Mouse (Mus musculus): Measurements from ENCODE around the gene Tuba3b. TPM values are rescaled to one million over a fixed set of nuclear protein-coding genes. Genes with fewer than 3 reads are reported as not detected.

Gene Tuba3b
- polyA plus RNA-seq, 1 experiment from 2014 or later, result not detected

- DNase-seq (no peak), ATAC-seq (no peak)
- H3K4me1 ChIP-seq (ENCODE audit: insufficient read depth), result peaks cover 2% of the 10 kb centered on the region; the same call in 1 of the 2 replicates
- H3K4me3 ChIP-seq (ENCODE audit: low read depth, low read length), result no peak within 1 kb of the TSS
- H3K9me3 ChIP-seq (ENCODE audit: low read length), result no peaks in the 10 kb centered on the region
- H3K36me3 ChIP-seq (replicated peaks; ENCODE audit: insufficient read depth, low read length), result no peaks in the 10 kb centered on the region
- no peak within 1 kb of the TSS for H3K27ac ChIP-seq (ENCODE audit: low read depth)
- H3K27me3 ChIP-seq (ENCODE audit: insufficient read depth, low read length), result no peaks in the 10 kb centered on the region
- 72% methylated on average over 7 of the region's 7 CpGs for WGBS (ENCODE audit: insufficient replicate concordance)
- H3K9ac ChIP-seq (replicated peaks), result no peak within 1 kb of the TSS
- TF ChIP-seq EP300 (IDR thresholded peaks at IDR 0.05; ENCODE audit: low read depth) (no peak), CTCF (IDR thresholded peaks at IDR 0.05; ENCODE audit: low read depth) (no peak)
- no peak within 1 kb of the TSS for H3K4me2 ChIP-seq (ENCODE audit: low read depth, low read length)
Observed at GRCm38 (mm10) chr6:145614219-145614618, 1.3 kb upstream of the Tuba3b start, which contains the start of gene Lmntd1. Lmntd1 (minus strand) TSS chr6:145614319.

- peak; percentile 51; the same call in 1 of the 2 replicates for ATAC-seq
- no peak for DNase-seq
- H3K9ac ChIP-seq (replicated peaks), result no peak overlapping the region; the same call in 1 of the 2 replicates
- no peaks in the 10 kb centered on the region for H3K36me3 ChIP-seq (replicated peaks; ENCODE audit: insufficient read depth, low read length)
- H3K9me3 ChIP-seq (ENCODE audit: low read length), result no peaks in the 10 kb centered on the region
- no peaks in the 10 kb centered on the region for H3K27me3 ChIP-seq (ENCODE audit: insufficient read depth, low read length)
- peak overlapping the region; percentile 54 for H3K4me2 ChIP-seq (ENCODE audit: low read depth, low read length)
- no peak for TF ChIP-seq EP300 (IDR thresholded peaks at IDR 0.05; ENCODE audit: low read depth)
- no peak for TF ChIP-seq CTCF (IDR thresholded peaks at IDR 0.05; ENCODE audit: low read depth)
- peaks cover 2% of the 10 kb centered on the region; the same call in 1 of the 2 replicates for H3K4me1 ChIP-seq (ENCODE audit: insufficient read depth)
- no peak overlapping the region for H3K27ac ChIP-seq (ENCODE audit: low read depth)
- no peak overlapping the region for H3K4me3 ChIP-seq (ENCODE audit: low read depth, low read length)
- WGBS (ENCODE audit: insufficient replicate concordance), result 57% methylated on average over 5 of the region's 5 CpGs
Observed at GRCm38 (mm10) chr6:145616402-145617229, 1.1 kb downstream of the Tuba3b start.

GRCm38 (mm10) chr6:145623141-145623540, 7.6 kb downstream of the Tuba3b start:
- no peak for TF ChIP-seq CTCF (IDR thresholded peaks at IDR 0.05; ENCODE audit: low read depth)
- no peak for TF ChIP-seq EP300 (IDR thresholded peaks at IDR 0.05; ENCODE audit: low read depth)
- no peak for DNase-seq
- no peaks in the 10 kb centered on the region for H3K36me3 ChIP-seq (replicated peaks; ENCODE audit: insufficient read depth, low read length)
- H3K4me3 ChIP-seq (ENCODE audit: low read depth, low read length), result no peak overlapping the region
- H3K9ac ChIP-seq (replicated peaks), result no peak overlapping the region
- H3K9me3 ChIP-seq (ENCODE audit: low read length), result no peaks in the 10 kb centered on the region
- no peak for ATAC-seq
- H3K27me3 ChIP-seq (ENCODE audit: insufficient read depth, low read length), result no peaks in the 10 kb centered on the region
- H3K4me2 ChIP-seq (ENCODE audit: low read depth, low read length), result no peak overlapping the region
- no peak overlapping the region for H3K27ac ChIP-seq (ENCODE audit: low read depth)
- WGBS (ENCODE audit: insufficient replicate concordance), result 77% methylated on average over 4 of the region's 4 CpGs
- no peaks in the 10 kb centered on the region for H3K4me1 ChIP-seq (ENCODE audit: insufficient read depth)

- ATAC-seq, result no peak
Observed at GRCm38 (mm10) chr6:145630269-145630668, 14.7 kb downstream of the Tuba3b start.

GRCm38 (mm10) chr6:145634454-145634853, 18.9 kb downstream of the Tuba3b start:
- Histone ChIP-seq H3K9ac (replicated peaks) (no peak overlapping the region), H3K36me3 (replicated peaks; ENCODE audit: insufficient read depth, low read length) (no peaks in the 10 kb centered on the region), H3K4me1 (ENCODE audit: insufficient read depth) (no peaks in the 10 kb centered on the region; the same call in 1 of the 2 replicates), H3K4me2 (ENCODE audit: low read depth, low read length) (no peak overlapping the region), H3K27ac (ENCODE audit: low read depth) (no peak overlapping the region), H3K4me3 (ENCODE audit: low read depth, low read length) (no peak overlapping the region), H3K27me3 (ENCODE audit: insufficient read depth, low read length) (no peaks in the 10 kb centered on the region), H3K9me3 (ENCODE audit: low read length) (peaks cover 3% of the 10 kb centered on the region; the same call in 1 of the 2 replicates)
- 60% methylated on average over 2 of the region's 2 CpGs for WGBS (ENCODE audit: insufficient replicate concordance)
- DNase-seq (no peak), ATAC-seq (no peak)
- no peak for TF ChIP-seq EP300 (IDR thresholded peaks at IDR 0.05; ENCODE audit: low read depth)
- no peak for TF ChIP-seq CTCF (IDR thresholded peaks at IDR 0.05; ENCODE audit: low read depth)

More at GRCm38 (mm10) chr6:145630269-145630668, 14.7 kb downstream of the Tuba3b start:
- WGBS (ENCODE audit: insufficient replicate concordance), result 59% methylated on average over 6 of the region's 6 CpGs
- Histone ChIP-seq H3K36me3 (replicated peaks; ENCODE audit: insufficient read depth, low read length) (no peaks in the 10 kb centered on the region), H3K9me3 (ENCODE audit: low read length) (peaks cover 3% of the 10 kb centered on the region; the same call in 1 of the 2 replicates), H3K4me2 (ENCODE audit: low read depth, low read length) (no peak overlapping the region), H3K4me1 (ENCODE audit: insufficient read depth) (no peaks in the 10 kb centered on the region), H3K27ac (ENCODE audit: low read depth) (no peak overlapping the region), H3K9ac (replicated peaks) (no peak overlapping the region), H3K27me3 (ENCODE audit: insufficient read depth, low read length) (no peaks in the 10 kb centered on the region), H3K4me3 (ENCODE audit: low read depth, low read length) (no peak overlapping the region)
- no peak for DNase-seq
- no peak for TF ChIP-seq EP300 (IDR thresholded peaks at IDR 0.05; ENCODE audit: low read depth)

GRCm38 (mm10) chr6:145636682-145637081, 21.1 kb downstream of the Tuba3b start:
- H3K9ac ChIP-seq (replicated peaks), result no peak overlapping the region
- ATAC-seq, result no peak
- DNase-seq, result no peak
- WGBS (ENCODE audit: insufficient replicate concordance), result 78% methylated on average over 4 of the region's 4 CpGs
- no peak overlapping the region for H3K27ac ChIP-seq (ENCODE audit: low read depth)
- H3K4me3 ChIP-seq (ENCODE audit: low read depth, low read length), result no peak overlapping the region
- no peaks in the 10 kb centered on the region for H3K36me3 ChIP-seq (replicated peaks; ENCODE audit: insufficient read depth, low read length)
- H3K27me3 ChIP-seq (ENCODE audit: insufficient read depth, low read length), result no peaks in the 10 kb centered on the region
- H3K9me3 ChIP-seq (ENCODE audit: low read length), result peaks cover 3% of the 10 kb centered on the region; the same call in 1 of the 2 replicates
- no peaks in the 10 kb centered on the region; the same call in 1 of the 2 replicates for H3K4me1 ChIP-seq (ENCODE audit: insufficient read depth)
- H3K4me2 ChIP-seq (ENCODE audit: low read depth, low read length), result no peak overlapping the region
- no peak for TF ChIP-seq CTCF (IDR thresholded peaks at IDR 0.05; ENCODE audit: low read depth)
- no peak for TF ChIP-seq EP300 (IDR thresholded peaks at IDR 0.05; ENCODE audit: low read depth)
